Mouse (Mus musculus) limb, embryonic 10.5 days (tissue): ENCODE measurements at regions not wholly inside any gene's neighbourhood (a gene's known extent, or its start where the extent isn't known, plus 50 kb on each side); places are given as distances from the start of the nearest gene placed in this dataset.
"Not testable (repeated sequence)": the region's sequence is repeated elsewhere in the genome, so short reads cannot be mapped to it uniquely, and the experiment has no call there.

Experiments
- DNase-seq: peaks from one replicate; pipeline ENCODE4 v3.0.0-alpha.2; 2017; ENCODE audit warnings: low spot score
- H3K27ac ChIP-seq: fragments of 300-500 bp; sonication (generic); 2 replicates; pipeline ENCODE4 v1.5.1; 2016; ENCODE audit warnings: mild to moderate bottlenecking
- H3K27me3 ChIP-seq: fragments of 300-500 bp; sonication (generic); 2 replicates; pipeline ENCODE4 v1.6.1; 2016; ENCODE audit warnings: low read depth, mild to moderate bottlenecking; ENCODE audit not compliant: poor library complexity, severe bottlenecking
- H3K36me3 ChIP-seq: fragments of 300-500 bp; sonication (generic); 2 replicates; pipeline ENCODE4 v1.6.1; 2016; ENCODE audit warnings: mild to moderate bottlenecking, moderate library complexity
- H3K4me1 ChIP-seq: fragments of 300-500 bp; sonication (generic); 2 replicates; pipeline ENCODE4 v1.6.1; 2016
- H3K4me3 ChIP-seq: fragments of 300-500 bp; sonication (generic); 2 replicates; pipeline ENCODE4 v1.5.1; 2016; ENCODE audit warnings: mild to moderate bottlenecking, moderate library complexity
- H3K9me3 ChIP-seq: fragments of 300-500 bp; sonication (generic); replicated peaks from 2 replicates; pipeline ENCODE4 v1.6.1; 2016; ENCODE audit warnings: mild to moderate bottlenecking
- WGBS: fragments of 180-500 bp; shearing (Covaris S2); methylation state at CpG from one replicate; pipeline ENCODE4 v1.1.7; 2016; 5-methylcytosine and 5-hydroxymethylcytosine counted together

DNA sequence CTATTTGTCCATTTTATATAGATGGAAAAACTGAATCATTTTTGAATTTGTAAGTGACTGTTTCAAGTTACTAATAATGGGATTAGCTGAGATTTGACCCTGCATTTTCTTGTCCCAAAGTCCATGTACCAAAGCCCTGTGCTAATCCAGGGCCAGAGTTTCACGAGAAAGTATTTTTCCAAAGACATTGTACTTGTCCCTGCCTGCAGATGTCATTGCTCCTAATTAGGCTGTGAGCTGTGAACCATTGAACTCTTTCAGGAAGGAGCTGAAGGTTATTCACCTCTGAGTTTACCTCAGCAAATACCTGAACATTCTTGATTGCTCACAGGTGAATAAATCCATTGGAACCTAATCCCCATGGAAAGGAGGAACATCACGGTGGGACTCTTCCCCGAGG, 154.5 kb upstream of the Slc13a1 start:
- H3K4me1 ChIP-seq = no peaks in the 10 kb centered on the region
- H3K4me3 ChIP-seq = no peak overlapping the region
- no peak overlapping the region for H3K27ac ChIP-seq
- no peak for DNase-seq
- no peaks in the 10 kb centered on the region for H3K36me3 ChIP-seq
- H3K9me3 ChIP-seq = no peaks in the 10 kb centered on the region
- 83% methylated on average over 3 of the region's 3 CpGs for WGBS
- no peaks in the 10 kb centered on the region for H3K27me3 ChIP-seq

DNA sequence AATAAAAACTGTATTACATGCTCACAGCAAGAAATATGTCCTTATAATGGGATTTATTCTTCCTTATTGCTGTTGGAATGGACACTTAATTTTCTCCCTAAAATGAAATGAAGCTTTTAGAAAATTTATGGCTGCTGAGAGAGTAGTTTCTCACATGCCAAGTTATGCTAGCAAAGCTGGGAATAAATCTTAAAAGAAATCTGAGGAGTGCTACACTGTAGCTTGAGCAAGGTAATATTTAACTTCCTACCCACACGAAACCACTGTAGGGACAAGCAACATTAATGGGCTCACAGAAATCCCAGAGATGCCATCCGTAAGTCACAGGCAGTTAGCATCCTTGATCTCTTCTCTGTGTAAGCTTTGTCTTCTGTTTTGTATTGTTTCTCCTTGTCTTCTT, 151.0 kb upstream of the Slc13a1 start:
- no peaks in the 10 kb centered on the region for H3K27me3 ChIP-seq
- no peaks in the 10 kb centered on the region for H3K4me1 ChIP-seq
- WGBS = 87% methylated on average over 2 of the region's 2 CpGs

DNA sequence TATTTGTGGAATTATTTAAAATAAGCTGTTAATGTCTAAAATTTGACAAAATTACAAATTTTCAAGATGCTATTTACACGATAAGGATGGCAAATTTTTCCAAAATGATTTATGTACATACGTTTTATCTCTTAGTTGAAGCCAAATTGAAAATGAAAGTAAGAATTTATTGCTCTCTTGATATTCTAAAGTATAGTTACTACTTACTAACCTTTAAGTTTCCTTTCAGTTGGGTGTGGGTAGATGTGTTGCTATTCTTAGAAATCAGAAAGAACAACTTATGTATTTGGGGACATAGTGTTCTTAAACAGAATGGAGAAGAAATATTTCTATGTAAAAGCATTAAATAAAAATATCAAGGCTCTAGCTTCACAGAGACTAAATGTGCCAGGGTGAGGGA, 142.8 kb upstream of the Slc13a1 start:
- 92% methylated on average over 2 of the region's 2 CpGs for WGBS

More for the DNA sequence above, 151.0 kb upstream of the Slc13a1 start:
- no peak for DNase-seq
- Histone ChIP-seq H3K36me3 (no peaks in the 10 kb centered on the region), H3K4me3 (no peak overlapping the region), H3K9me3 (no peaks in the 10 kb centered on the region), H3K27ac (no peak overlapping the region)

DNA sequence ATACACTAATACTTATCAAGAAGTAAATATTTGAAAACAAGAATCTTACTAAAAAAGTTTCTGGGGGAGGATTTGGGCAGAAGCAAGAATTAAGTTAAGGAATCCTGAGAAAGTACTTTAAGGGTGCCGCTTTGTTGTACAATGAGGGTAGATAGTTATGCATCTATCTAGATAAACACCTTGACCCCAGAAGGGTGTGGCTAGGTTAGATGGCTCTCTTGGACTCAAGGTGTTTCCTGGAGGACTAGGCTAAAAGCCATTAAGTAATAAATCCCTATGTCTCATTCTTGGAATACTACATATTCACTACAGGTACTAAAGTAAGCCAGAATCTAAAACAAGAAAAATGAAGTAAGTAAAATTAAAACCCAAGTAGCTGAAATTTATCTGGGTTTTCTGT, 141.9 kb upstream of the Slc13a1 start:
- Histone ChIP-seq H3K27me3 (no peaks in the 10 kb centered on the region), H3K9me3 (no peaks in the 10 kb centered on the region), H3K36me3 (no peaks in the 10 kb centered on the region), H3K27ac (no peak overlapping the region), H3K4me3 (no peak overlapping the region), H3K4me1 (no peaks in the 10 kb centered on the region)
- DNase-seq = no peak
- WGBS = 93% methylated on average over 1 of the region's 1 CpGs

More for the DNA sequence above, 142.8 kb upstream of the Slc13a1 start:
- Histone ChIP-seq H3K27me3 (no peaks in the 10 kb centered on the region), H3K9me3 (no peaks in the 10 kb centered on the region), H3K27ac (no peak overlapping the region), H3K4me1 (no peaks in the 10 kb centered on the region), H3K4me3 (no peak overlapping the region), H3K36me3 (no peaks in the 10 kb centered on the region)
- DNase-seq = no peak

DNA sequence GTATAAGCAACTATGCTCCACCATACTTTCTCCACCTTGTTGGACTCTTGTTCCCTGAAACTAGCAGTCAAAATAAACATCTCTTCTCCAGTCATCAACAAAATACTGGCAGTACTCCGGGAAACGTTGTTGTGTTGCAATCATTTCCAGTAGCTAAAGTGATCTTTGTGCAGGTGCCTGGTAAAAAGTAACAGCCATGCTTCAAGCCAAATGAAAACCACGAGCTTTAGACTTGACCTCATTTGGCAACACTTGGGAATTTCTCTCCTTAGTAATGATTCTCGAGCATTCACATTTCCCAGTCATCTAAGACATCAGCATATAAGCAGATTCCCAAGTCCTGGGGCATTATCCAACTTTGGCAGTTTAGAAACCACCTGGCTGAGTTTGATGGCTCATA, 133.8 kb upstream of the Slc13a1 start:
- Histone ChIP-seq H3K9me3 (no peaks in the 10 kb centered on the region), H3K36me3 (no peaks in the 10 kb centered on the region), H3K27ac (no peak overlapping the region), H3K4me1 (no peaks in the 10 kb centered on the region), H3K27me3 (no peaks in the 10 kb centered on the region), H3K4me3 (no peak overlapping the region)
- 85% methylated on average over 4 of the region's 4 CpGs for WGBS
- no peak for DNase-seq

DNA sequence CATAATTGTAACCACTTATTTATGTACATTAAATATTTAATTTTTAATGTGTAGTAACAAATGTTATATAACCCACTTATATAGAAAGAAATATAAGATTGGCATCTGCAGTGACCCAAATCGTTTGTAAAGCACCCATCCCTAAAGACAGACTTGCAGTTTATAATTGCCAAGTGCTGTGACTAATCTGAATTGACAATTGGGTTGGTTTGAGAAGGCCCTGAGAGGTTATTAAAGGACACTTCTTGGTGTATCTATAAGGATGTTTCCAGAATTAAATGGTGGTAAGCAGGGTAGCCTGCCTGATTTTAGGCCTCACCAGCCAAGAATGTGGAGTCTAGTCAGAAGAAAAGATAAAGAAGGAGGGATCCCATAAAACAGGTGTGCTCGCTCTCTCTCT, 133.3 kb upstream of the Slc13a1 start:
- Histone ChIP-seq H3K27me3 (no peaks in the 10 kb centered on the region), H3K9me3 (no peaks in the 10 kb centered on the region), H3K36me3 (no peaks in the 10 kb centered on the region), H3K4me3 (no peak overlapping the region), H3K27ac (no peak overlapping the region), H3K4me1 (no peaks in the 10 kb centered on the region)
- 77% methylated on average over 2 of the region's 2 CpGs for WGBS
- DNase-seq = no peak

DNA sequence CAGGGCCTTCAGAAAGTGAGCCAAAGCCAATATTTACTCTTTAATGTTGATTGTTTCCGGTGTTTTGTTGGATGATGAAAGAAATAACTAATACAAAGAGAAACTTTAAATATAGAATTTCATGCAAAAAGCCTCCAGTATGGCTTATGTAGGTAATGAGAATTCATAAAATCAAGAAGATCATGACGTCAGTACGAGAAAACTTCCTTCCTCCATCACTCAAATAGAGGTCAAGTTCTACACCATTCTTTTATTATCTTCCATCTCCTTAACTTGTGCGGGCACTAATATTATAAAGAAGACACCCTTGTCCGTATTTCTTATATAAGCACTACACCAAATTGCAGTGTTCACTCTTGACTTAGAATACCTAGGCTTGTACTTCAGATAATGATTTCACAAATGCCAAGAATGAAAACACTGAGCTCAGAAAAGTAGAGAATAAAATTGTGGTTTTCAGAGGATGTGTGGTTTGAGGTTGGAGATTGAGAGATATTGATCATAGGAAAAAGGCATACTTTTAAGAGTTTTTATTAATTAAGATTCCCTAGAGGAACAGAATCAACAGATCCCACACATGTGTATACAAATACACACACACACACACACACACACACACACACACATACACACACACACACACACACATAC, 130.8 kb upstream of the Slc13a1 start:
- Histone ChIP-seq H3K9me3 (no peaks in the 10 kb centered on the region), H3K4me1 (no peaks in the 10 kb centered on the region), H3K36me3 (no peaks in the 10 kb centered on the region), H3K27me3 (no peaks in the 10 kb centered on the region), H3K27ac (no peak overlapping the region), H3K4me3 (no peak overlapping the region)
- 92% methylated on average over 5 of the region's 5 CpGs for WGBS
- DNase-seq = no peak

DNA sequence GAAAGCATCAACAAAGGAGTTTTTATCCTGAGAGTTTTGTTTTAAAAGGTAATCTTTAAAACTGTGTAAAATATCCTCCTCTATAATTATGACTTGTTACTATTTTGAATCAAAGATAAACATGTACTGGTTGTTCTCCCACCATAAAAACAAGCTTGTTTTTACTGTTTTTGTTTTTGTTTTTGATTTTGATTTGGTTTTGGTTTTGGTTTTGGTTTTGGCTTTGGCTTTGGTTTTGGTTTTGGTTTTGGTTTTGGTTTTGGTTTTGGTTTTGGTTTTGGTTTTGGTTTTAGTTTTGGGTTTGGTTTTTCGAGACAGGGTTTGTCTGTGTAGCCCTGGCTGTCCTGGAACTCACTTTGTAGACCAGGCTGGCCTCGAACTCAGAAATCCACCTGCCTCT, 120.9 kb upstream of the Slc13a1 start:
- WGBS = 72% methylated on average over 2 of the region's 2 CpGs
- H3K36me3 ChIP-seq, H3K27ac ChIP-seq, DNase-seq, H3K27me3 ChIP-seq, H3K4me1 ChIP-seq, H3K9me3 ChIP-seq, H3K4me3 ChIP-seq: not testable (repeated sequence)

DNA sequence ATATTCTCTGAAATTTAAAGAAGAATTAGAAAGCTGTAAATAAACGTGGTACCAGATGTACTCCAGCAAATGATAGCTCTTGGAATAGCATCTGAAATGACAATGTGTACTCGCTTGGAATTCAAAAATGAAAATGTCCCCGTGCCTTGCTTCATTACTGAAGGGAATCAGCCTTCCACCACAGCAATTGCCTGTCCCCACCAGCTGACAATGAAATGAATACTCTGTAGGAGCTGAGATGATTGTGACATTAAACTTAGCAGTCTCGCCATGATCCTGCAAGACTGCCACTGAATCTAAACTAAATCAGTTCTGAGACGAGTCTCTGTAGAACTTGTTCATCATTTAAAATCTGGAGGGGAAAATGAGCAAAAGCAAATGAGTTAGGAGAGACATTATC, 104.9 kb upstream of the Slc13a1 start:
- 89% methylated on average over 5 of the region's 5 CpGs for WGBS
- Histone ChIP-seq H3K9me3 (no peaks in the 10 kb centered on the region), H3K36me3 (no peaks in the 10 kb centered on the region), H3K27me3 (no peaks in the 10 kb centered on the region), H3K27ac (no peak overlapping the region), H3K4me1 (no peaks in the 10 kb centered on the region), H3K4me3 (no peak overlapping the region)
- no peak for DNase-seq

DNA sequence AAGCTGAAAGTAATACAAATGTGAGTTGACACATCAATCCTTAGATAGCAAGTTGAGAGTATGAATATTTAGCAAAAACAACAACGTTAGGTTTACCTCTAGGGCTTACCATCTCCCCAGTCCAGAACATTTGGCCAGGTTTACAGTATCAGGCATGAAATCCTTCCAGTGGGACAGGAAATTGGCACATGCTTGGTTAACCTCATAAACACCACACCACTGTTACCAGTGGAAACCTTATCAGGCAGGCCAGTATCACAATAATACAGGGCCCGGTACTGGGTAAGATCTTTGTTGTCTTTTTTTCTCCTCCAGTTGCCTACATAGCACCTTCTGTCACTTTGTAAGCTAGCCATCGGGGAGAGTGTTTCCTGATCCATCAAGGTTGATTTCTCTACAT, 101.7 kb upstream of the Slc13a1 start:
- H3K4me3 ChIP-seq = no peak overlapping the region
- no peak overlapping the region for H3K27ac ChIP-seq
- no peaks in the 10 kb centered on the region for H3K27me3 ChIP-seq
- no peaks in the 10 kb centered on the region for H3K4me1 ChIP-seq
- 91% methylated on average over 3 of the region's 3 CpGs for WGBS
- DNase-seq = no peak
- H3K36me3 ChIP-seq = no peaks in the 10 kb centered on the region
- H3K9me3 ChIP-seq = no peaks in the 10 kb centered on the region

DNA sequence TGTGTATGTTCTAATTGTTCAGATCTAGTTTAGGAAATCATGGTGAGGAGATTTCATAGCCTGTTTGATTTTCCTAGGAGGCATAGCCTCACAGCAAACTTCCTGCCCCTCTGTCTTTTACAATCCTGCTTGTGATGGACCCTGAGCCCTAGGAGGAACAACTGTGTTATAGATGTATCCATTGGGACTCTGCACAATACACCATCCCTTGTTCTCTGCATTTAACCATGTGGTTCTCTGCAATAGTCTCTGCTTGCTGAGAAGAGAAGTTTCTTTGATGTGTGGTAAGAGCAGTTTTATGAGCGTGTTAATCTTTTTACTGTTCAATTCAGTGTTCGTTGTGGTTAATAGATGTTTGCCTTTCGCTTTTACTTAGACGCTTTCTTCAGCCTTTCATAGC, 95.9 kb upstream of the Slc13a1 start:
- Histone ChIP-seq H3K27ac (peak overlapping the region; percentile 53), H3K9me3 (no peaks in the 10 kb centered on the region), H3K4me1 (peaks cover 10% of the 10 kb centered on the region), H3K4me3 (no peak overlapping the region), H3K27me3 (no peaks in the 10 kb centered on the region), H3K36me3 (no peaks in the 10 kb centered on the region)
- 55% methylated on average over 4 of the region's 4 CpGs for WGBS
- DNase-seq = no peak

DNA sequence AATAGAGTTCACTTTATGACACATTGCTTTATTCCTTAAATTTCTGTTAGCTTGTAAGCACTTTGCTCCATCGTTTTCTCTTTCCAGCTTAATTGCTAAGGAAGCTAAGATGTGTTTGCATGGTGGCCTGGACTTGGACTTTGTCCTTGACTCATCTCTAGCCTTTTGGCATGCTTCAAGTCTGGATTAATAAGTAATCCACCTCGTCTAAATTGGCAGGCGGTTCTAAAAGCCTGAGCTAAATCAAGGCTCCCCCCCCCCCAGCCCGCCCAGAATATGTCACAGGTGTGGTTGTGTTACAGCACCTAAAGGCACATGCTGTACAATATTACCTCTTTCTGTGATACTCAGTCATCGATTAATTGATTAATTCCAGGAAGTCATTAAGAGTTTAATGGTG, 94.7 kb upstream of the Slc13a1 start:
- Histone ChIP-seq H3K27me3 (no peaks in the 10 kb centered on the region), H3K36me3 (no peaks in the 10 kb centered on the region), H3K4me1 (peaks cover 10% of the 10 kb centered on the region), H3K4me3 (no peak overlapping the region), H3K27ac (no peak overlapping the region), H3K9me3 (no peaks in the 10 kb centered on the region)
- 80% methylated on average over 5 of the region's 5 CpGs for WGBS
- no peak for DNase-seq

DNA sequence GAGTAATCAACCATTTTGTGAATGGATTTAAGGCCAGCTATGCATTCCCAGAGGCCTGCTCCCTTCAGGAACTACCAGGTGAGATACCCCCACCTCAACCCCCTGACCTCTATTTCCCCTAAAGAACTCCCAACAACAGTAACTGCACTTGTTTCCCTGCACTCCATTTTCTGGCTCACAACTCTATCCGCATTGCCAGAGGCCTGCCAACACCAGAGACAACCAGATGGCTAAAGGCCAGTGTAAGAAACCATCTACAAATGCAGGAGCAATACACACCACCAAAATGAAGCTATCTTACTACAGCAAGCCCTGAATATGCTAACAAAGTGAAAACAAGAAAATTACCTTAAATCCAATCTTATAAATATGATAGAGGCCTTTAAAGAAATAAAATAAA, 77.7 kb upstream of the Slc13a1 start:
- DNase-seq = no peak
- no peaks in the 10 kb centered on the region for H3K36me3 ChIP-seq
- H3K4me3 ChIP-seq = no peak overlapping the region
- no peaks in the 10 kb centered on the region for H3K27me3 ChIP-seq
- no peak overlapping the region for H3K27ac ChIP-seq
- no peaks in the 10 kb centered on the region for H3K4me1 ChIP-seq
- H3K9me3 ChIP-seq = no peaks in the 10 kb centered on the region
- WGBS = 92% methylated on average over 1 of the region's 1 CpGs

DNA sequence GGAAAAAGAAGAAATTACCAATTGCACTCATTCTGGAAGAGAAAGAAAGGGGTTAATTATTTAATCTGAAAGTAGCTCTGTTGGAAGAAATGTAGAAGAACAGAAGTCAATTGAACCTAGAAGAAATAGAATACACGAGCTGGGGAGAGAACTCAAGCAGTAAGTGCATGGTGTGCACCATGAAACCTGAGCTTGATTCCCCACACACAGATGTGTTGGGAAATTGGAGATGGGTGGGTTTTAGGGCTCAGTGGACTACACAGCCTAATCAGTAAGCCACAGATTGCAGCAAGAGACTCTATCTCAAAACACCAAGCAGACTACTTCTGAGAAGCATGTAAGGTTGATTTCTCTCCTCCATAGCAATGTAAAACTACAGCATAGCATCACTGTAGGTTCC, 70.6 kb upstream of the Slc13a1 start:
- Histone ChIP-seq H3K36me3 (no peaks in the 10 kb centered on the region), H3K4me1 (no peaks in the 10 kb centered on the region), H3K27ac (no peak overlapping the region), H3K4me3 (no peak overlapping the region), H3K9me3 (no peaks in the 10 kb centered on the region), H3K27me3 (no peaks in the 10 kb centered on the region)
- WGBS = 56% methylated on average over 1 of the region's 1 CpGs
- DNase-seq = no peak
